Mouse (Mus musculus) thymus, postnatal 14 days (tissue): ENCODE data around the gene Pla2g3.

Experiments used
- DNase-seq: peaks from one replicate; pipeline ENCODE4 v3.0.0; 2021

Gene Pla2g3

GRCm38 (mm10) chr11:3539111-3539825 lies 51.2 kb downstream of the Pla2g3 start:
- peak; percentile 89 for DNase-seq

DNA sequence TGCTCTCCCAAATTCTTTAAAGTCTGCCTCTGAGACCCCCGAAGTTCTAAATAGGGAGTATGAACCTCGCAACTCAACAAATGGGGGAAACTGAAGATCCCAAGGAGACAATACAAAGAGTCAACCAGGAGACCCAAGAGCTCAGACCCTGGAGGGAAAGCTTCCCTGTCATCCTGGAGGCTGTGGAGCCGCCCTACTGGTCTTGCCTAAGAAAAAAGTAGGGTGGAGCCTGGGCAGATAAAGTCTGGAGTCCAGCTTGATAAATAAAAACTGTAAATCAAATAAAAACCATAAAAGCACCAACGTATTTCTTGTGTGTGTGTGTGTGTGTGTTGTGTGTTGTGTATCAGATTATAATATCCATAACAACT lies 51.7 kb downstream of the Pla2g3 start:
- no peak for DNase-seq

DNA sequence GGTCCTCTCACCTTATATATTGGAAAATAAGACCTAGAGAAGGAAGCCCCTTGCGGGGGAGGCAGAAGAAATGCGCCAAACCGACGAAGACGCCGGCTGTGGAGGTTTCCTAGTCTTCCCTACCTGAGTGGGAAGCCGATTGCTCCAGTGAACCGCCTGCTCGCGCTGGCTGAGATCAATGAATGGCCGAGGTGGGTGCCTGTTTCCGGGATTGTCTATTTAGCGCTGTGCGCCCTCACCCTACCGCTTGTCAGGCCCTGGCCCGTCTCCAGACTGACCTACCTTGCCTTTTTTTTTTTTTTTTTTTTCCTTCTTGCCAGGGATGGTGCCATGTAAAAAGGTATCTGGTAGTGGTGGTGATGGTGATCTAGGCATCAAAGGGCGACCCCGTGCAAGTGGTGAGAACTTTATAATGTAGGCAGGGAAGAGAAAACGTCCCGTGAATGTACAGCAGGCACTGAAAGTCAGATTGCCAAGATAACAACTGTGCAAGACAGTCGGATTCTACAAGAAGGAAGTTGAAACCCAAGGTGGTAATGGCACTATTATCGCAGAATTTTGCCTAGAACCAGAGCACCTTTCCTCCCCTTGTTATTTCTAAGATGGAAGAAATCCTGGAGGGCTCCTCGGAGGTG lies 52.5 kb downstream of the Pla2g3 start, which contains the start of gene Smtn:
Gene Smtn, minus strand, starts transcription at position 162 of the 635 bp plus-strand sequence.
- DNase-seq, result no peak

- DNase-seq, result no peak
Observed at GRCm38 (mm10) chr11:3541932-3542331, 53.8 kb downstream of the Pla2g3 start.

GRCm38 (mm10) chr11:3543001-3543400 lies 54.9 kb downstream of the Pla2g3 start:
- DNase-seq, result no peak

GRCm38 (mm10) chr11:3544409-3544808 lies 56.3 kb downstream of the Pla2g3 start:
- DNase-seq, result no peak

- DNase-seq, result no peak
Observed at GRCm38 (mm10) chr11:3545531-3546241, 57.6 kb downstream of the Pla2g3 start.

- no peak for DNase-seq
Observed at GRCm38 (mm10) chr11:3546242-3546562, 58.1 kb downstream of the Pla2g3 start.

GRCm38 (mm10) chr11:3547047-3547446 lies 59.0 kb downstream of the Pla2g3 start:
- DNase-seq, result no peak

DNA sequence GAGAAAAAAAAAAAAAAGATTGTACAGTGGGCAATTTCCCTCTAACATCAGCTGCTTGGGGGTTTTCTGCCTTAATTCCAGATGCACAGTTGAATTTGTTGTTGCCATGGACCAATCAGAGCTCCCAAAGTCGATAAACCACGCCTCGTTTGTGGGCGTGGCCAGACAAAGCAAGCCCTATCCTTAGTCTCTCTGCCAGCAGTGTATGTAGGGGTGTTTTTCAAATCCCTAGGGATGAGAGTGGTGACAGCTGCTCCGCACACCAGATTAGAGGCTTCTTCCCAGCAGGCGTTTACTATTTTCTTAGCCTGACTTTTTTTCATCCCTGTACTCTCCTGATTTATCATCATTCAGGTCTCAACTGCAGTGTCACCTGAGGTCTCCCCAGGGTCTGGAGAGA lies 59.9 kb downstream of the Pla2g3 start:
- no peak for DNase-seq

DNA sequence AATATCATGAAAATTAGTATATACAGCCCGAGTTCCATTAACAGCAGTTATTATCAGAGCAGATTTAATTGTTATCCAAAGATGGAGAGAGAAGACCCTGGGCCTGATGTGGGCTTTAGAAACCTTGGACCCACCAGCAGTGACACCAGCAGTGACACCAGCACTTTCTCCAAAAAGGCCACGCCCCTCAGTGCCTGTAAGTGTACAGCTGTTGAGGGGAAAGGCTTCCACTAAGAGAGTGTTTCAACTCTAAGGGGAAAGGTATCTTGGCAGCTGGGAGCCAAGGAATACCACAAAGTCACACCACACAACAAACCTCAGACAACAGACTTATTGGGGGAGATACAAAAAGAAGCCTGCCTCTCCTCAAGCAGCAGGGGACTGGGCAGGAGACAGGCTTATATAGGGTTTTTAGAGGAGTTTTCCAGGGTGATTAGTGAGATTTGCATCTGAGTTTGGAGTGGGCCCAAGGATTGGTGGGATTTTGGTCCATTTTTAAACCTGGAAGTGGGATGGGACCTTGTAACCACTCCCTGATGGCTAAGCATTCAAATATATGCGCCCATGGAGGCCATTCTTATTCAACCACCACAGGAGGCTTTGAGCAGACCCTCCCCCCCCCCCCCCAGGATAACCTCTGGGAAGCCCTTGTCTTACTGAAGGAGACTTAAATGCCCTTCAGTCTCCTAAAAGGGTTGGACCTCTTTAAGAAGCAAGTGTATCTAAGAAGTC lies 60.6 kb downstream of the Pla2g3 start:
- no peak for DNase-seq
